Mouse (Mus musculus) kidney, adult 2 months (tissue): Measurements from ENCODE around the gene Syne4.

Experiments used
- CTCF ChIP-seq: fragments of 200-500 bp; conservative IDR thresholded peaks from 2 replicates; pipeline ENCODE4 v1.5.1; 2011; ENCODE audit warnings: low read depth, mild to moderate bottlenecking, control low read depth, low read length, moderate library complexity, mixed read lengths; ENCODE audit not compliant: insufficient read depth, insufficient read length
- POLR2A ChIP-seq: fragments of 200-500 bp; IDR thresholded peaks from one replicate; pipeline ENCODE4 v1.6.1; 2011; ENCODE audit warnings: low read depth, low read length, control low read depth

GRCm38 (mm10) chr7:30331887-30332286 is 17.3 kb downstream of the Syne4 start:
- peak; percentile 87 for TF ChIP-seq CTCF
- no peak for TF ChIP-seq POLR2A
